Mouse (Mus musculus) neural tube, embryonic 13.5 days (tissue): ENCODE results near the gene Pde11a. TPM values are rescaled to one million over a fixed set of nuclear protein-coding genes. Genes with fewer than 3 reads are reported as not detected.
A peak's percentile ranks its signal among the peaks of the same experiment; 100 is the strongest.

ENCODE experiments used
- ATAC-seq: fragments of 200-750 bp; cut with Nextera tagmentation; 2 replicates; pipeline ENCODE4 v1.8.0; 2017; ENCODE audit warnings: low read depth, mild to moderate bottlenecking, moderate TSS enrichment, moderate library complexity
- H3K27ac ChIP-seq: fragments of 300-500 bp; sonication (generic); replicated peaks from 2 replicates; pipeline ENCODE4 v1.5.1; 2015; ENCODE audit warnings: moderate library complexity, mild to moderate bottlenecking, inconsistent platforms
- H3K27me3 ChIP-seq: fragments of 300-500 bp; sonication (generic); 2 replicates; pipeline ENCODE4 v1.6.1; 2015; ENCODE audit warnings: mild to moderate bottlenecking, inconsistent platforms
- H3K36me3 ChIP-seq: fragments of 300-500 bp; sonication (generic); 2 replicates; pipeline ENCODE4 v1.6.1; 2015; ENCODE audit warnings: mild to moderate bottlenecking, inconsistent platforms
- H3K4me1 ChIP-seq: fragments of 300-500 bp; sonication (generic); replicated peaks from 2 replicates; pipeline ENCODE4 v1.6.1; 2015; ENCODE audit warnings: inconsistent platforms
- H3K4me2 ChIP-seq: fragments of 300-500 bp; sonication (generic); 2 replicates; pipeline ENCODE4 v1.6.1; 2015; ENCODE audit warnings: inconsistent platforms, mild to moderate bottlenecking, moderate library complexity
- H3K4me3 ChIP-seq: fragments of 300-500 bp; sonication (generic); 2 replicates; pipeline ENCODE4 v1.5.1; 2015; ENCODE audit warnings: mild to moderate bottlenecking, inconsistent platforms
- H3K9ac ChIP-seq: fragments of 300-500 bp; sonication (generic); 2 replicates; pipeline ENCODE4 v1.6.1; 2015; ENCODE audit warnings: moderate library complexity, mild to moderate bottlenecking, inconsistent platforms
- H3K9me3 ChIP-seq: fragments of 300-500 bp; sonication (generic); 2 replicates; pipeline ENCODE4 v1.6.1; 2016; ENCODE audit warnings: inconsistent platforms
- WGBS: fragments of 180-500 bp; shearing (Covaris S2); methylation state at CpG from one replicate; pipeline ENCODE4 v1.1.7; 2015; 5-methylcytosine and 5-hydroxymethylcytosine counted together
- polyA plus RNA-seq: library from polyadenylated mRNA; unstranded; fragments of >200 nt; fragmentation: Nextera tagmentation; extraction: Ambion mirVana; gene quantifications from 2 replicates; pipeline ENCODE4 v1.2.1, GENCODE M21; 2015

Pde11a gene
- polyA plus RNA-seq, 1 experiment from 2014 or later, result 1.8 TPM

DNA sequence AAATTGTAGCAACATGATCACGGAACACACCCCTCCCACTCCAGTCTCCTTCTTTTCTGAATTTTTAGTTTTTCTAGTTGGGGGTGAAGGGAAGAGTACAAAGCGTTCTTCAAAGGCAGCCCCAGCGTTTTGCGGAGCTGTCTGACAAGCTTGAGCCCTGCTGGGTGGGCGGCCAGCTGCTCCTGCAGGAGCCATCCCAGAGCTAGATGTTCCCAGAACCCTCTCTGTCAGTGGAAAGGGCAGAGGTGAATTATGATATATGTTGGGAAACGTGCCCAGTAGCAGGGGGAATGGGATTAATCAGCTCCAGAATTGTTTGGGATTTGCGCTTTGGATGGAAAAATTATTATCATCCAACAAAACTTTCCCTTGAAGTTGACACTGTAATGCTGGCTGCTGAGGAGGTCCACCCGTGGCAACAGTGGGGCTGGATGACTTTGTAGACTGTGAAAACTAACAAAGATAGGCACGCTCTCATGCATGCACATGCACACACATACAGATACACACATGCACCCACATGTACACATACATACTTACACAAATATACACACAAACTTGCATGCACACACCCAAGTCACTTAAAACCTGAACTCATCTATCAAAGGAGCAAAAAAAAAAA lies 238.7 kb downstream of the Pde11a start:
- Histone ChIP-seq H3K4me1 (peaks cover 44% of the 10 kb centered on the region), H3K9ac (no peak overlapping the region), H3K36me3 (no peaks in the 10 kb centered on the region), H3K27ac (no peak overlapping the region), H3K27me3 (no peaks in the 10 kb centered on the region; the same call in 1 of the 2 replicates), H3K4me2 (no peak overlapping the region), H3K9me3 (no peaks in the 10 kb centered on the region), H3K4me3 (no peak overlapping the region)
- no peak for ATAC-seq
- 63% methylated on average over 9 of the region's 9 CpGs for WGBS

DNA sequence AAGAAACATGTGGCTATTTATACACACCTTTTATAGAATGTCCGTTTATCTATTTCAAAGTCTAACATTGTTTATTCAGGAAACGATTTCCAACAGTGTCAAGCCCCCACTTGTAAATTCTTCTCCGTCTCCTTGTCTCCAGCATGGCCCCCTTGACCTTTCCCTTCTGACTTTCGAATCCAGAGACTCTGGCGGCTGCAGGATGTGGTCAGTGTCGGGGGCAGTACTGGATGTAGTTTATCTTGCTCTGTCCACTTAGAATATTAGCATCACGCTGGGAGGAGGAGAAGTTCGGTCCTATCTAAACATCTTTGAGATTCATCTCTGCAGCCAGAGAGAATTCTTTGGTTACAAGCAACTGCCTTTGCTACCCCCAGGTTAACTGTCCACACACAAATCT lies 240.2 kb downstream of the Pde11a start:
- Histone ChIP-seq H3K4me2 (no peak overlapping the region), H3K9me3 (no peaks in the 10 kb centered on the region), H3K9ac (no peak overlapping the region), H3K27ac (peak overlapping the region; percentile 33; the same call in 1 of the 2 replicates), H3K4me1 (peaks cover 34% of the 10 kb centered on the region), H3K4me3 (no peak overlapping the region), H3K27me3 (no peaks in the 10 kb centered on the region; the same call in 1 of the 2 replicates), H3K36me3 (no peaks in the 10 kb centered on the region)
- no peak for ATAC-seq
- WGBS, result 32% methylated on average over 8 of the region's 8 CpGs

DNA sequence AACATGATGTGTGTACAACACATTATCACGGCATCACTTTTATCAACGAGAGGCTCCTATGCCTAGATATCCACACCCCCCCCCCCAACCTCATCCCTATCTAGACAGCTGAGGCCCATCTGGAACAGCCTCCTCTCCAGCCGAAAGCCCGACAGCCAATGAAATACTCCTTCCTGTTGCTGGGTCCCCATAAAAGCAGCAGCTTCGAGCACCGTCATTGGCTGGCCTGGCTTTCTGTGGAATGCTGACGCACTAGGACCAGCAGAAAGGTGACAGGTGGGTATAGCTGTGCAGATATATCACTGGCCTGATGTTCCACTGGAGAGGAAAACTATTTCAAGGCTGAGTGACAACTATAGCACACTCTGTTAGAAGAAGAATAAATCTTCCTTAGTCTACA lies 240.7 kb downstream of the Pde11a start:
- Histone ChIP-seq H3K27me3 (no peaks in the 10 kb centered on the region; the same call in 1 of the 2 replicates), H3K4me1 (peaks cover 34% of the 10 kb centered on the region), H3K4me3 (no peak overlapping the region), H3K4me2 (no peak overlapping the region), H3K9me3 (no peaks in the 10 kb centered on the region), H3K36me3 (no peaks in the 10 kb centered on the region), H3K9ac (no peak overlapping the region), H3K27ac (peak overlapping the region; percentile 20; the same call in 1 of the 2 replicates)
- peak; percentile 48 for ATAC-seq
- 58% methylated on average over 7 of the region's 7 CpGs for WGBS

DNA sequence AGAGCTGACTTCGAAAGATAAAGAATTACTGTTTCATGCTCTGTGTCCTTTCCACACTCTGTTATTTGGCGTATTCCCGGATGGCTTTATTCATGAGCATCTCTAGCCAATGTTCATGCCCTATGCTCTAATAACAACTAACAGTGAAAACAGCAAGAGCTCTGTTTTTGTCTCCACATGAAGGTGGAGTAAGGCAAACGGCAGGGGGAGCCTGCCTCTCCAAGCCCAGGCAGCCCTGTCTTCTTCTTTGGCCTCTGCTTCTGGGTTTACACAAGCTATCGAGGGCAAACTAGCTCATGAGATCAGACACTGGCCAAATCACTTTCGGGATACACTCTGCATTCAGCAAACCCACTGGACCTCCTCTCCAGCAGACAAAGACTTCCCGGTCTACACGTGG lies 241.3 kb downstream of the Pde11a start:
- Histone ChIP-seq H3K27ac (peak overlapping the region; percentile 20; the same call in 1 of the 2 replicates), H3K4me2 (no peak overlapping the region), H3K36me3 (no peaks in the 10 kb centered on the region), H3K9ac (no peak overlapping the region), H3K4me3 (no peak overlapping the region), H3K27me3 (no peaks in the 10 kb centered on the region; the same call in 1 of the 2 replicates), H3K9me3 (no peaks in the 10 kb centered on the region), H3K4me1 (peaks cover 34% of the 10 kb centered on the region)
- no peak for ATAC-seq
- WGBS, result 72% methylated on average over 8 of the region's 8 CpGs

DNA sequence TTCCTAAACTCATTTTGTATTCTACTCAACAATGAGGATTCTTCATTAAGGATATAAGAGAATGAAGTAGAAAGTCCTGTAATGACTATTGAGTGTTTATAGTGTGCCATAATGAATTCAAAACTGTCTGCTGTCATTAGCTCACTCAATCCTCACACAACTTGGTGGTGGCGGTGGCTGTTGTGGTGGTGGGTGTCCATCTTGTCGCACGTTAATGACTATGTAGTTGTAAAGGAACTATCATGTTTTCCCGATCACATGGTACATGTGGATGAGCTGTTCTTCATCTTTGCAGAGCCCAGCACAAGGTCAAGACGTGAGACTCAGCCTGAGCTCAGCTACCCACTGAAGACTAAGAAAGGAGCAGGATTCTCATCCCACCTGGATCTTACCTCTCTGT lies 242.7 kb downstream of the Pde11a start:
- Histone ChIP-seq H3K36me3 (no peaks in the 10 kb centered on the region), H3K9ac (no peak overlapping the region), H3K9me3 (no peaks in the 10 kb centered on the region), H3K4me2 (no peak overlapping the region), H3K27me3 (no peaks in the 10 kb centered on the region; the same call in 1 of the 2 replicates), H3K27ac (no peak overlapping the region), H3K4me3 (no peak overlapping the region), H3K4me1 (peaks cover 27% of the 10 kb centered on the region)
- no peak for ATAC-seq
- WGBS, result 92% methylated on average over 5 of the region's 5 CpGs

DNA sequence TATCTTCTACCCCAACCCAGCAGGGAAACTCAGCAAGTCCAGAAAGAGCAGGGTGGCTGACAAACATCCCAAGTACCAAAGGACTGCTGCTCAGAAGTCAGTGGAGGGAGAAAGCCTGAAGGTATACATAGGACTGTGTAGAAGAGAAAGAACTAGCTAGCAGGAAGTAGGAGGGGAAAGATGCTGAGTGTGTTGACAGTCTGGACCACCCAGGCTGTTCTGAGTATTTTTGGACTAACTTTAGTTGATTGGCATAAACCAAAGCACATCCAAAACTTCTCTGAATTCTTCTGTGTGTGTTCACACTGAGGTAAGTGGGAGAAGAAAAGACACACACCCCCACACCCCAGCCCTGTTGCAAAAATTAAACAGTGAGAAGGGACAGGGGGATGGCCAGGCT lies 248.1 kb downstream of the Pde11a start:
- Histone ChIP-seq H3K36me3 (no peaks in the 10 kb centered on the region), H3K4me3 (no peak overlapping the region), H3K9me3 (no peaks in the 10 kb centered on the region), H3K9ac (no peak overlapping the region), H3K4me1 (no peaks in the 10 kb centered on the region), H3K4me2 (no peak overlapping the region), H3K27me3 (no peaks in the 10 kb centered on the region), H3K27ac (no peak overlapping the region)
- no peak for ATAC-seq

DNA sequence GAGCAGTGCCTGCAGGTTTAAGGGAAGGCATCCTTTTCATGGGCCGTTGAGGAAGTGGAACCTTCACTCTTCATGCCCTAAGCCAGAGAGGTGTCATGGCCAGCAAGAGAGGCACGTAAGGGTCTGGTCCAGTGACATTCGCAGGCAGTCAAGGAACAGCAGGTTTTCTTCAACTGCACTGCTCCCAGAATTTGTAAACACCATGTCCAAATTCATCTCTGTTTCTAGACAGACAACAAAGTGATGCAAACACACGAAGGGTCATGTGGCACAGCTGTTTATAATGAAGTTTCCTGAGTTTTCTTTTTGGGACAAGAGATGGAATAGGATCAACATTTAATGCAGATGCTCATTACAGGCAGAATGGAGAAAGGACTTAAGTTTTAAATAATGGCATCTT lies 249.7 kb downstream of the Pde11a start:
- Histone ChIP-seq H3K4me3 (no peak overlapping the region), H3K27ac (no peak overlapping the region), H3K36me3 (no peaks in the 10 kb centered on the region), H3K4me1 (no peaks in the 10 kb centered on the region), H3K27me3 (no peaks in the 10 kb centered on the region), H3K4me2 (no peak overlapping the region), H3K9ac (no peak overlapping the region), H3K9me3 (no peaks in the 10 kb centered on the region)
- WGBS, result 79% methylated on average over 4 of the region's 4 CpGs
- ATAC-seq, result no peak

DNA sequence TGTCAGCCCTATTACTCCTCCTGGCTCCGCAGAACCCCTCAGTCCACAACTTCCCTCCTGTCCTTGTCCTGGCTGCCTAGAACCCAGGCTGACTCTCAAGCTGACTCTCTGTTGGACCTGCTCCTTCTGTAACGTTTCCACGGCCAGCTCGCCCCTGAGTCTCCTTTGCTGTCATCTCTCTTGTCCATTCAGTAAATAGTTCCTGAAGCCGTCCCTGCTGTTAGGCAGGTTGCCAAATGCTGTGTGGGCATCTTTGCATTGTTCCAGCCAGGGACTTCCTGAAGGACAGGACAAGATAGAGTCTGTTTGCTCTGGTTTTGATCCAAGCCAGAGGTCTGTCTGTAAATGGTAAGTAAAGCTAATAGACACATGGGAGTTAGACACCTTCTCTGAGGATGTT lies 250.2 kb downstream of the Pde11a start:
- no peak for ATAC-seq
- 76% methylated on average over 5 of the region's 5 CpGs for WGBS
- Histone ChIP-seq H3K27ac (no peak overlapping the region), H3K27me3 (no peaks in the 10 kb centered on the region), H3K4me3 (no peak overlapping the region), H3K36me3 (no peaks in the 10 kb centered on the region), H3K9ac (no peak overlapping the region), H3K4me1 (no peaks in the 10 kb centered on the region), H3K9me3 (no peaks in the 10 kb centered on the region), H3K4me2 (no peak overlapping the region)

DNA sequence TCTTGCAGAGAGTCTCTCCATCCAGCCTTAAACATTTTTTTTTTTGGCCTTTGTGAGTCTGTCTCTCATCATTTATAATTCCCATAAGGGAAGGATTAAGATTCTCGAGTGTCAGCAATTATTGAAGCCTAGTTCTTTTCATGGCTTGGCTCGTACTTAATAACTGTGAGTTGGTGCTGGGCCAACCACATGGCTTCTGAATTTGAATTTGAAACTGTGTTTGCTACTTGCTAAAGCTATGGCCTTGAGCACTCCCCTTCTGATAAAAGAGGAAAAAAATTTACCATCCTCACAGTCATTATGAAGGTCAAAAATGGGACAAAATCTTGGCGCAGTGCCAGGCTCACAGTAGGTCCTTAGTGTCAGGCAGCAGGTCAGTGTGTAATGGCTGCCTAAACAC lies 251.4 kb downstream of the Pde11a start:
- 52% methylated on average over 3 of the region's 3 CpGs for WGBS
- H3K36me3 ChIP-seq, result no peaks in the 10 kb centered on the region
- no peak overlapping the region for H3K27ac ChIP-seq
- no peak overlapping the region for H3K4me2 ChIP-seq
- no peaks in the 10 kb centered on the region for H3K9me3 ChIP-seq
- H3K4me3 ChIP-seq, result no peak overlapping the region
- no peaks in the 10 kb centered on the region for H3K4me1 ChIP-seq
- no peaks in the 10 kb centered on the region for H3K27me3 ChIP-seq
- no peak for ATAC-seq
- no peak overlapping the region for H3K9ac ChIP-seq

DNA sequence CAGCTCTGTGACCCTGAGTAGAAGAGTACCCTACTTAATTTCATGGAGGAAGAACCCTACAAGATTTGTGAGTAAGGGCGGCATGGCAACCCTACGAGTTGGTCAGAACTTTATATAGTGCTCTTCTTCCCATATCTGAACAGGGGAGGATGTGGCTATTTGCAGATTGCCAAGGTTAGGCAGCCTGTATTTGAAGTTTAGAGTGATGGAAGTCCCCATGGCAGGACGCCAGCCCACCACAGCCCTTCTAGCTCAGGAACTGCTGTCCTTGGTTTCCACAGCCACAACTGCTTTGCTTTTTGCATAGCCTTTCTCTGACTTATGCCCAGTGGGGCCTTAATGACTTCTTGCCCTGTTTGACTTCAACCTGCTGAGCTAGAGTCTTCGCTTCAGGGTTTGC lies 253.6 kb downstream of the Pde11a start:
- Histone ChIP-seq H3K9ac (no peak overlapping the region), H3K4me2 (no peak overlapping the region), H3K4me3 (no peak overlapping the region), H3K27me3 (no peaks in the 10 kb centered on the region), H3K27ac (no peak overlapping the region), H3K4me1 (peaks cover 11% of the 10 kb centered on the region; the same call in 1 of the 2 replicates), H3K36me3 (no peaks in the 10 kb centered on the region), H3K9me3 (no peaks in the 10 kb centered on the region)
- WGBS, result 93% methylated on average over 4 of the region's 4 CpGs
- ATAC-seq, result no peak

DNA sequence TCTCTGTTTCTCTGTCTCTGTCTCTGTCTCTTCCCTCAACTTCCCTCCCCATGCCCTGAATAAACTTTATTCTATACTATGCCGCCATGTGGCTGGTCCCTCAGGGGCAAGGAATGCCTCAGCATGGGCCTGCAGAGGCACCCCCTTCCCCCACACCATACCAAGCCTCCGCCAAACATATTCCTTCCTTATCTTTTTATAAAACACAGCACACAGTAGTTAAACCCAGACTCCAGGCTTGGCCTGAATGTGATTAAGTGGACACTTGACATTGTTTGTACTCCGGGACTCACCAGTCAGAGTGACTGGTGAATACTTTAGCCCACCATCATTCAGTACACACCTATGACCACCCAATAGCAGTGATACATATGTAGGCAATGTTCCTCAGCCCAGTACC lies 254.7 kb downstream of the Pde11a start:
- H3K27ac ChIP-seq, result no peak overlapping the region
- 84% methylated on average over 3 of the region's 3 CpGs for WGBS

DNA sequence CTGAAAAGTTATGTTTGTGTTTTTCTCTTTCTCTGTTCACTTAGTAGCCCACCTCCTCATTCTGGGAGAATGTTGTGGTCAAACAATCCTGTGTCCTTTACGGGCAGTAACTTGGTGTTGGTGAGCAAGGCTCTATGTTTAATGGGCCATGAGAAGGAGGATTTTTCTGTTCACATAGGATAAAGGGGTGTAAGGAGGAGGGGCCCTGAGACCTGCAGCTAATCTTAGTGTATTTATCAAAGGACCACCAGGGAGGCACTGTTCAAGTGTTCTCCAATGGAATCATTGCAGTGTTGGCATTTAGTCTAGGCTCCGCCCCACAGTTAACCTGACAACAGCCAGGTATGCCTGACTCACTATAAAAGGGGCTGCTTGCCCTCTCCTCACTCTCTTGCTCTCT lies 255.2 kb downstream of the Pde11a start:
- no peak overlapping the region for H3K9ac ChIP-seq
- H3K27ac ChIP-seq, result no peak overlapping the region
- 67% methylated on average over 2 of the region's 2 CpGs for WGBS
- ATAC-seq, result no peak
- no peak overlapping the region for H3K4me2 ChIP-seq
- no peaks in the 10 kb centered on the region for H3K27me3 ChIP-seq
- no peaks in the 10 kb centered on the region for H3K9me3 ChIP-seq
- peaks cover 11% of the 10 kb centered on the region; the same call in 1 of the 2 replicates for H3K4me1 ChIP-seq
- no peaks in the 10 kb centered on the region for H3K36me3 ChIP-seq
- no peak overlapping the region for H3K4me3 ChIP-seq

More for the DNA sequence above, 254.7 kb downstream of the Pde11a start:
- no peaks in the 10 kb centered on the region for H3K27me3 ChIP-seq
- H3K4me2 ChIP-seq, result no peak overlapping the region
- H3K4me1 ChIP-seq, result peaks cover 11% of the 10 kb centered on the region; the same call in 1 of the 2 replicates
- no peaks in the 10 kb centered on the region for H3K9me3 ChIP-seq
- H3K4me3 ChIP-seq, result no peak overlapping the region
- no peak for ATAC-seq
- no peaks in the 10 kb centered on the region for H3K36me3 ChIP-seq
- H3K9ac ChIP-seq, result no peak overlapping the region

DNA sequence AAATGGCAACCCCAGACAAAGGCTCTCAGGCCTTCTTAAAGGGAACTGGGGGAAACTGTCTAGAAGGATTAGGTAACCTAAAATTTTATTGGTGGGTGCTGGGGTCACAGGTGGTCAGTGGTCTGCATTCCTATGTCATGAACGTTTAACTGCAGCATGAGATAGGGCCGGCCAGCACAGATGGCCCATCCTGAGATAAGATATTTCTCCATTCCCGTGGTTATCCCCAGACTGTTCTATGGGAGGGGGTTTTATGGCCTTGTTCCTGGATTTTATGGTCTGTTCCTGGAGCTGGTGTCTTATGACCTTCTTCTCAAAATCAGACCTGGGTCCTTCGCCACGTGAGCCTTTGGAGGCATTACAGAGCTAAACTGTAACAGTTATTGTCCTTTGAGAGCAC lies 256.6 kb downstream of the Pde11a start:
- peaks cover 14% of the 10 kb centered on the region; the same call in 1 of the 2 replicates for H3K4me1 ChIP-seq
- H3K36me3 ChIP-seq, result no peaks in the 10 kb centered on the region
- ATAC-seq, result no peak
- H3K4me3 ChIP-seq, result no peak overlapping the region
- 49% methylated on average over 5 of the region's 5 CpGs for WGBS
- H3K9me3 ChIP-seq, result no peaks in the 10 kb centered on the region
- H3K27me3 ChIP-seq, result no peaks in the 10 kb centered on the region
- no peak overlapping the region for H3K9ac ChIP-seq
- H3K27ac ChIP-seq, result no peak overlapping the region
- H3K4me2 ChIP-seq, result no peak overlapping the region
